Mouse (Mus musculus): ENCODE measurements at regions not wholly inside any gene's neighbourhood (a gene's known extent, or its start where the extent isn't known, plus 50 kb on each side); places are given as distances from the start of the nearest gene placed in this dataset.

DNA sequence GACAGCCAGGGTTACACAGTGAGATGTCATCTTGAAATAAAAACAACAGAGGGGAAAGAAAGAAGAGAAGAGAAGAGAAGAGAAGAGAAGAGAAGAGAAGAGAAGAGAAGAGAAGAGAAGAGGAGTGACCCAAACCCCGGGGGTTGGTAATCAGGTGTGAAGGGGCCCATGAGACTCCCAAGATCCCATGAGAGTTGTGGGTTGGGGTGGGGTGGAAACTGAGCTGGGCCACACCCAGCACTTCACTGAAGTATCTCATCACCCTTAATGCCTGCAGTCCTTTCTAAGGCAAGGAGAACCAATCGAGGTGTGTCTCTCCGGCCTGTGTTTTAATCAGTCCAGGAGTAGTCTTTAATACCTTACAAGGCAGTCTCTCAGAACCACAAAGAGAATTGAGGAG is 201.5 kb upstream of the Afdn start:
- Histone ChIP-seq H3K27ac (no peak overlapping the region), H3K4me3 (no peak overlapping the region)
- no peak for DNase-seq (ENCODE audit: low spot score in 2 of 2)
- TF ChIP-seq CTCF (conservative IDR thresholded peaks at IDR 0.05), result no peak

DNA sequence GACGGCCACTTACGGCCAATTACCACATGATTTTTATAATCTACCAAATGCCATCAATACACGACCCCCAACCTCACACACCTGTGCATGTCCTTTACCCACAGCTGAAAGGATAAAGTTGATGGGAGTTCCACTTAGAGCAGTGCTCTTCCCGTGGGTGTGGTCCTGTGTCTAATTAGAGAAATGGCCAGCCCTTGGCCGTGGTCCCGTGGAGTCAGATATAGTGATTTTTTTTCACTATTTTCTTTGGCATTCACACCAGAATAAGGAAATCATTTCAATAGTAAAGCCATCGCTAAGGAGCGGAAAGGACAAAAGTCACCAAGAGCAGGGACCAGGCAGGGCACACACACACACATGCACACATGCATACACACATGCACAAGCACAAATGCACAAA is 199.0 kb upstream of the Afdn start:
- TF ChIP-seq CTCF (conservative IDR thresholded peaks at IDR 0.05), result no peak
- no peak for DNase-seq (ENCODE audit: low spot score in 2 of 2)

DNA sequence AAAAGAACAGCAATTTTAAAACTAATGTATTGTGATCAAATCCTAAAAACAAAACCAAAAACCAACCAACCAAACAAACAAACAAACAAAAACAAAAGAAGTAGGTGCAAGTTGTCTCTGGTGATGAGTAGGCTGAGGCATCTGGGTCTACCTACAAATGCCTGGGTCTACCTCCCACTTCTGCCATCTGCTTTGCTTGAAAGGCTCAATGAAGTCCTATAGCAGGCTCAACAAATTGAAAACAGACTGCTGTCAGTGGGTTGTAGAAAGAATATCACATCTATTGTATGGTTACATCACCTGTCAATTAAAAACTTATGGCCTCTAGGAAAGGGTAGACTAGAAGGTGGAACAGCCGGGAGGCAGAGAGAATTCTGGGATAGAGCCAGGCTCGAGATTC is 197.4 kb upstream of the Afdn start:
- Histone ChIP-seq H3K4me3 (no peak overlapping the region), H3K27ac (peak overlapping the region; percentile 43; the same call in 1 of the 2 replicates)
- peak in 1 of 2 experiments; percentile 50 for DNase-seq (ENCODE audit: low spot score in 2 of 2)
- TF ChIP-seq CTCF (conservative IDR thresholded peaks at IDR 0.05), result no peak

More for the DNA sequence above, 199.0 kb upstream of the Afdn start:
- H3K4me3 ChIP-seq, result no peak overlapping the region
- no peak overlapping the region for H3K27ac ChIP-seq

GRCm38 (mm10) chr17:13564800-13565199 is 195.5 kb upstream of the Afdn start:
- Histone ChIP-seq H3K27ac (no peak overlapping the region), H3K4me3 (no peak overlapping the region)
- TF ChIP-seq CTCF (conservative IDR thresholded peaks at IDR 0.05), result no peak
- no peak for DNase-seq (ENCODE audit: low spot score in 2 of 2)

GRCm38 (mm10) chr17:13566680-13567079 is 193.7 kb upstream of the Afdn start:
- no peak for TF ChIP-seq CTCF (conservative IDR thresholded peaks at IDR 0.05)
- H3K27ac ChIP-seq, result no peak overlapping the region
- DNase-seq (ENCODE audit: low spot score in 2 of 2), result no peak
- no peak overlapping the region for H3K4me3 ChIP-seq

DNA sequence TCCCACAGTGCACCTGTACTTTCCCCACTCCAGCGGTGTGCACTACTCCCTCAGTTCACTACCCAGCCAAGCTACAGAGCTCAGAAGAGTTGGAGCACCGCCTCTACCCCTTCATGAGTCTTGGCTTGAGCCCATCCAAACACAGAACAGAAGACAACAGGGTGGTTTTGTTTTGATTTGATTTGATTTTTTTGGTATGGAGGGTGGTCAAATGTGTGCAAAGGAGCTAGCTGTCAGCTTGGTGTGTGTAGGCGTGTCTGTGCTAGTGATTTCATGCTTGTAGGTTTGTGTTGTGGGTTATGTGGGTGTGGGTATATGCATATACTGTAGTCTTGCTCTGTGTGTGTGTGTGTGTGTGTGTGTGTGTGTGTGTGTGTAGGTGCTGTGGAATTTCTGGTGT is 193.2 kb upstream of the Afdn start:
- no peak for TF ChIP-seq CTCF (conservative IDR thresholded peaks at IDR 0.05)
- H3K27ac ChIP-seq, result no peak overlapping the region
- no peak overlapping the region for H3K4me3 ChIP-seq
- peak; percentile 32 to 71 for DNase-seq (ENCODE audit: low spot score in 2 of 2)

GRCm38 (mm10) chr17:13570796-13571195 is 189.5 kb upstream of the Afdn start:
- Histone ChIP-seq H3K4me3 (no peak overlapping the region), H3K27ac (peak overlapping the region; percentile 54; the same call in 1 of the 2 replicates)
- TF ChIP-seq CTCF (conservative IDR thresholded peaks at IDR 0.05), result no peak
- peak; percentile 36 to 60 for DNase-seq (ENCODE audit: low spot score in 2 of 2)

DNA sequence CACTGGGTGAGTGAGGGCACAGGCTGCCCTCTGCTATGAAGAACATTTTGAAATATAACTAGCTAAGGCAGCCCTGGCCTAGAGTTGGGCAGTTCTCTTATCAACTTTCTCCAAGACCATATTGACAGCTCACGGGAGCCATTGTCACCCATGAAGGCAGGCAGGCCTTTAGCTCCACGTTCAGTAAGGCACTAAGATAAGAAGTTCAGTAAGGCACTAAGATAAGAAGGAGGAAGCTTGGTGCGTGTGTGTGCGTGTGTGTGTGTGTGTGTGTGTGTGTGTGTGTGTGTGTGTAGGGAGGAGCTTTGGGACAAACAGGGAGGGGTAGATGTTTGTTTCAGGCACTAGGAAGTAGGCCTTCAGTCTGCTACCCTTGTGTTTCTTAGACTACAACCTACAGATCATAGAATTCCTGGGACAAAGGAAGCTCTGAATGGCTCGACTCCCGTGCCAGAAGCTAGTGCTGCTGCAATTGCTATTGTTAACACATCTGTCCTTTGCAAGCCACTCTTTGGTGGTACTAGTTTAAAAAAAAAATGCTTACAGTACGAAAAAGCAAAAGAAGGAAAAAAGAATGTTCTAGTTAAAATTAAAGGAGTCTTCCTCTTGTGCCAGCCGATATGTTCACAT is 188.0 kb upstream of the Afdn start:
- no peak overlapping the region for H3K4me3 ChIP-seq
- H3K27ac ChIP-seq, result no peak overlapping the region
- TF ChIP-seq CTCF (conservative IDR thresholded peaks at IDR 0.05), result no peak
- DNase-seq (ENCODE audit: low spot score in 2 of 2), result no peak

- no peak overlapping the region for H3K27ac ChIP-seq
- TF ChIP-seq CTCF (conservative IDR thresholded peaks at IDR 0.05), result no peak
- no peak for DNase-seq (ENCODE audit: low spot score in 2 of 2)
- H3K4me3 ChIP-seq, result no peak overlapping the region
Observed at GRCm38 (mm10) chr17:13573036-13573435, 187.3 kb upstream of the Afdn start.

DNA sequence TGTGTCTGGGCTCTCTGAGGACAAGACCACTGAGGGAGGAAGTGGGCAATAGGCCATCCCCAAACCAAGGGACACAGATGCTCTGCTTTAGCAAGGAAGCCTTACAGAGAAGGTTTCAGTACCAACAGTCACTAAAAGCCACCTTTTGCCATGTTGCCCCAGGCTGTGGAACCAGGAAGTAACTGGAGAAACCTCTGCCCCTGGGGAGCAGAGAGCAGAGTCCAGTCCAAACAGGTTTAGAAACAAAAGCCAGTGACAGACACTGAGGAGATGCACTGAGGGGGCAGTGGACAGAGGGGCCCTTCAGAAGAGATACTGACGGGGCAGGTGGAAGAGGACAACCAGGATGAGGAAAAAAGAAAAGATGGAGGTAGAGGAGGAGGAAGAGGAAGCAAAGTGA is 186.2 kb upstream of the Afdn start:
- H3K4me3 ChIP-seq, result no peak overlapping the region
- no peak for DNase-seq (ENCODE audit: low spot score in 2 of 2)
- 0 out of 2 replicates have a peak overlapping the region, but pooled peaks have one; percentile 7 for H3K27ac ChIP-seq
- no peak for TF ChIP-seq CTCF (conservative IDR thresholded peaks at IDR 0.05)

GRCm38 (mm10) chr17:13574682-13575444 is 185.5 kb upstream of the Afdn start:
- DNase-seq (ENCODE audit: low spot score in 2 of 2), result no peak
- TF ChIP-seq CTCF (conservative IDR thresholded peaks at IDR 0.05), result no peak
- H3K27ac ChIP-seq, result 0 out of 2 replicates have a peak overlapping the region, but pooled peaks have one; percentile 7
- H3K4me3 ChIP-seq, result no peak overlapping the region

GRCm38 (mm10) chr17:13577798-13578197 is 182.5 kb upstream of the Afdn start:
- DNase-seq (ENCODE audit: low spot score in 2 of 2), result peak in 1 of 2 experiments; percentile 49
- H3K27ac ChIP-seq, result no peak overlapping the region

GRCm38 (mm10) chr17:13581214-13581920 is 179.0 kb upstream of the Afdn start:
- Histone ChIP-seq H3K4me3 (no peak overlapping the region), H3K27ac (no peak overlapping the region)
- no peak for TF ChIP-seq CTCF (conservative IDR thresholded peaks at IDR 0.05)
- no peak for DNase-seq (ENCODE audit: low spot score in 2 of 2)

More at GRCm38 (mm10) chr17:13577798-13578197, 182.5 kb upstream of the Afdn start:
- no peak overlapping the region for H3K4me3 ChIP-seq
- TF ChIP-seq CTCF (conservative IDR thresholded peaks at IDR 0.05), result no peak
